Mouse (Mus musculus): ENCODE results near the gene Dmpk.
A peak's percentile ranks its signal among the peaks of the same experiment; 100 is the strongest.

DNA sequence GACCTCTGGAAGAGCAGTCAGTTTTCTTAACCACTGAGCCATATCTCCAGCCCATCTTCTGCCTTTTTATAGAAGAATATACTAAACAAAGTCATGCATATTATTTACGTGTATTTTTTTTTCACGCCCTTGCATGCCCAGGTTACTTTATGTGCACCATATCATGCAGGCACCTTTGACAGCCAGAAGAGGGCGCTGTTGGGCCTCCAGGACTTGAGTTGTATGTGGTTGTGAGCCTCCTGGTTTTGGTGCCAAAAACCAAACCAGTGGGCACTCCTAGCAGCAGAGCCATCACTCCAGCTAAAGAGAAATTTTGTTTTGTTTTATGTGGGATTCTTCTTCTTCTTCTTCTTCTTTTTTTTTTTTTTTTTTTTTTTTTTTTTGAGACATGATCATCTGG, 14.1 kb upstream of the Dmpk start:
- TF ChIP-seq CTCF (IDR thresholded peaks at IDR 0.05; ENCODE audit: low read depth) (peak; percentile 80), EP300 (IDR thresholded peaks at IDR 0.05; ENCODE audit: low read depth) (no peak)

All from liver, embryonic 14.5 days (tissue).